ENCODE assay signal across 13 mouse cellular contexts in the genomic region with DNA sequence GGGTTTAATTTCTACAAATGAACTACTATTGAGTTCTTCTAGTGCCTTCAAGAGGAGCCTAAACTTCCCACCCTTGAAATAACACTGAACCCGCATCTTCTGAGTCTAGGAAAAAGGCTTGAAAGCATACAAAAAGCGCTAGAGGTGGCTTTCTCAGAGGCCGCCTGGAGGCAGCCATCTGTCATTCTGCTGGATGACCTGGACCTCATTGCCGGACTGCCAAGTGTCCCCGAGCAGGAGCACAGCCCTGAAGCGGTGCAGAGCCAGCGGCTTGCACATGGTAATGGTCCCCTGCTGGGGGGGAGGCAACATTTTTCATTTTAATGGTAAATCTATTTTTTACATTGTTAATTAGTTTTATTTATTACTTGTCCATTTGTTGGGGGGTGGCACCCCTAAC.
DNase-seq lines count a peak whose midpoint lies in the region.
"Had no signal": no experiment of that assay in that cellular context is flagged by ENCODE, and none has a peak within 500 bp of the region (broad histone marks: within the 10 kb centered on the region; RNA-seq: fewer than 3 reads in every experiment).

No protein-coding gene starts in this region.

- peak; percentile 79 for DNase-seq in brain, adult 2 months (ENCODE audit: low read depth, low spot score)
- DNase-seq in cerebellum, adult 11-12 months: peak; percentile 83
- DNase-seq in cerebellum, adult 9-10 months: peak; percentile 83
- peak; percentile 79 to 83 for DNase-seq in cerebellum, postnatal 25 days
- no peak for DNase-seq in ovary, postnatal 36 days (ENCODE audit: low spot score)
- no peak for DNase-seq in frontal cortex, postnatal 14 days (ENCODE audit: low spot score in 2 of 2)
- DNase-seq in frontal cortex, postnatal 25 days (ENCODE audit: low spot score in 2 of 2): no peak
- DNase-seq: adrenal gland, postnatal 14 days; forebrain, postnatal 0 days; gastrocnemius, postnatal 36 days; heart, adult 18-20 months; heart, postnatal 10 days; kidney, adult 2 months had no signal

Comparison
In these comparisons a context has a peak if more than half of its experiments do, and no peak if none do; other contexts are left out.
1. DNase-seq: peak in brain, adult 2 months (single experiment), cerebellum, adult 11-12 months (single experiment), cerebellum, adult 9-10 months (single experiment) and cerebellum, postnatal 25 days (2 of 2); none in ovary, postnatal 36 days (single experiment), frontal cortex, postnatal 14 days (0 of 2) and frontal cortex, postnatal 25 days (0 of 2).